Mouse (Mus musculus): ENCODE measurements at regions not wholly inside any gene's neighbourhood (a gene's known extent, or its start where the extent isn't known, plus 50 kb on each side); places are given as distances from the start of the nearest gene placed in this dataset.

DNA sequence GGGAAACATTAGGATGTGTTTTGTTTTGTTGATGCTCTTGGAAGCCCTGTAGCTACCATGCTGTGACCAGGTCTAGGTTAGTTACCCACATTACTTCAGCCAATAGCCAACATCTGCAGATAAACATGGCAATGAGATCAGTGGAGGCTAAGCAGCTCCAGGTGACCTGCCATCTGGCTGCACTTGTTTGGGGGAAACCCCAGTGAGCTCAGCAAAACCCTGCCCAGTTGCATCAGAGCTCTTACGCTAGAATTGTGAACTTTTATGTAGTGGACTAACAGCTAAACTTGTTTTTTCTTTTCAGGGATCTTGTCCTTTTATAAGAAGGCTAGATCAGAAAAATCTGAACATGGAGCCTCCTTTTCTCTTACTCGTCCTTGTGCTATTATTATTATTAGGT, 211.8 kb upstream of the Atp5g3 start:
- no peak for TF ChIP-seq CTCF (IDR thresholded peaks at IDR 0.05; ENCODE audit: insufficient read depth, low read length)
- no peak for TF ChIP-seq POLR2A (IDR thresholded peaks at IDR 0.05; ENCODE audit: borderline replicate concordance, extremely low read depth, low read depth, low read length)

Data from lung, adult 2 months (tissue).